Mouse (Mus musculus): ENCODE results near the gene Poc5.
A peak's percentile ranks its signal among the peaks of the same experiment; 100 is the strongest.

Gene Poc5

DNA sequence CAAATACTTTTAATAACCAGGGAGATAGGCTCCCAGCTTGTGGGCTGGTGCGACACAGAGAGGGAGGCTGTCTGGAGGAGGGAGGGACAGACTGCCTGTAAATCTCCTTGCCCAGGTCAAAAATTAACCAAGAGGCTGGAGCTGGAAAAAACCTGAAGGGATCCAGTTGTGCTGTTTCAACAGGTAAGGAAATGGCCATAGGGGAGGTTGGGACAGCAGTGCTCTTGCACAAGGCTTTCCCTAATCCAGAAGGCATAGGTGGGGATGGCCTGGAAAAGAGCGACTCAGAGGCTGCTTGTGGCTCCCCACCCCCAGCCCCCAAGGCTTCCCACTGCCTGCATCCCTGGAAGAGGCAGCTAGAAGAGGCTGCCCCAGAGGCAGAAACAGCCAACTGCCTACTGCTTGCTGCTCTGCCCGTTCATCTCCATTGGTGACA lies 44.3 kb downstream of the Poc5 start:
- DNase-seq, result no peak

DNA sequence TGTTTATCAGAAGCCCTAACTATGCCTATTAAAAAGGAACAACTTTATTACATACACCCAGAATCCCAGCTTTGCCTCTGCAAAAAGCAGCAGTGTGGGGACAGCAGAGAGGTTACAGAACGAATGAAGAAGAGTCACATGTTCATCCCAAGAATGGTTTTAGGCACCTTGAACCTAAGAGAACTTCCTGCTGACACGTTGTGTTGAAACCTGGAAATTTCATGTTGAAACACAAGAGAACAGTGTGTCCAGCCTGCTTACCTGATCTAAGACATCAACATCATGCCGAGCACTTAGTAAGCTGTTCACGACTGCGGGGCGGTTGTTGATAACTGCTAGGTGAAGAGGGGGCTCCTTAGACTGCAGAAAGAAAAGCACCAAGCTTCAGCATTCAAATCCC lies 44.9 kb downstream of the Poc5 start:
- no peak for DNase-seq

- no peak for DNase-seq
Measured at GRCm38 (mm10) chr13:96433648-96434190, 45.6 kb downstream of the Poc5 start.

DNA sequence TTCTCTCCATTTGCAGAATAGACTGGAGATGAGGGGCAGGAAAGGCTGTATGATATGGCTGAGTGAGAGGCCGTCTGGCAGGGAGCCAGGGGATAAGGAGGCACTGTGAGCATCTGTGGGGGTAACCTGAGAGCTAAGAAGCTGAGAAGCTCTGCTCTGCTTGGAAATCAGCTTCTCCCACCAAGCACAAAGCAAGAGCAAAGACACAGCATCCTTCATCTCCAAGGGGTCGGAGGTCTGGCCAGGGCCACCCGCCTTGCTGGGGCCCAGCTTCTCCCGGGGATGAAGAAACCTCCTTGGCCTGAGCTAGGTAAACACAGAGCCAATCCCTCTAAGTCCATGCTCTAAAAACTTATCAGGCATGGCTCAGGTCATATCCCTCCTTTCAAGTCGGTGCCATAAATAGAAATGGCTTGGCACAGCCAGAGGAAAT lies 46.8 kb downstream of the Poc5 start:
- peak; percentile 22 to 51 for DNase-seq

GRCm38 (mm10) chr13:96435793-96436192 lies 47.7 kb downstream of the Poc5 start:
- peak; percentile 14 to 27 for DNase-seq

DNA sequence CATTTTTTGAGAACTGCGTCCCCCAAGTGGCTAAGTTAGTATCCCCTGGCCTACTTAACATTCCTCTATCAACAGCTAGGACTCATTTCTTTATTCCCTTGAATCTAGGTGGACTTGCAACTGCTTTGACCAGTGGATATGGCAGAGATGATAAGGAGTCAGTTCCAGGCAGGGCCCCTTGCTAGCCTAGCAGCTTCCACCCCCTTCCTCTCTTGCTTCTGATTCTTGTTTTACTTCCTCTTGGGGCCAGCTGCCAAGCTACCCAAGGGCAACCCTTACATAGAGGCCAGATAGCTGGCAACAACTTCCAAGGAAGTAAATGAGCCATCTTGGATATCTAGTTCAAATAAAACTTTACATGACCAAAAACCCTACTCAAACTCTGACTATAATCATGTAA lies 48.8 kb downstream of the Poc5 start:
- DNase-seq, result no peak

DNA sequence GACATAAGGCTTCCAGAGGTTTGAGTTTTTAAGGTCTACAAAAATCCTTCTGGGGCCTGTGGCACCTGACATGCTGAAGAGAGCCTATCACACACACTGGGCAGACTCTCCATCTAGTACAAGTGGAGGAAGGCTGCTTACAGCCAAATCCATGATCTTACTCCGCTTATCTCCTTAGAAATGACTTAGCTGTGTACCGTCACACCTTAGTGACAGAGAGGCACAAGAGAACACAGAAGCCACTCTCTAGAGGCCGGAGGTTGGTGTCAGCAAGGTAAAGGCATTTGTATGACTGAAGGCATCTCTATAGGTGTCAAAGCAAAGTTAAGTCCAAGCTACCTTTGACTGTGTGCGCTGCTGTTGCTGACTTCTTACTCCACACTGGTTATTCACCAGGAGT lies 52.3 kb downstream of the Poc5 start:
- DNase-seq, result no peak

DNA sequence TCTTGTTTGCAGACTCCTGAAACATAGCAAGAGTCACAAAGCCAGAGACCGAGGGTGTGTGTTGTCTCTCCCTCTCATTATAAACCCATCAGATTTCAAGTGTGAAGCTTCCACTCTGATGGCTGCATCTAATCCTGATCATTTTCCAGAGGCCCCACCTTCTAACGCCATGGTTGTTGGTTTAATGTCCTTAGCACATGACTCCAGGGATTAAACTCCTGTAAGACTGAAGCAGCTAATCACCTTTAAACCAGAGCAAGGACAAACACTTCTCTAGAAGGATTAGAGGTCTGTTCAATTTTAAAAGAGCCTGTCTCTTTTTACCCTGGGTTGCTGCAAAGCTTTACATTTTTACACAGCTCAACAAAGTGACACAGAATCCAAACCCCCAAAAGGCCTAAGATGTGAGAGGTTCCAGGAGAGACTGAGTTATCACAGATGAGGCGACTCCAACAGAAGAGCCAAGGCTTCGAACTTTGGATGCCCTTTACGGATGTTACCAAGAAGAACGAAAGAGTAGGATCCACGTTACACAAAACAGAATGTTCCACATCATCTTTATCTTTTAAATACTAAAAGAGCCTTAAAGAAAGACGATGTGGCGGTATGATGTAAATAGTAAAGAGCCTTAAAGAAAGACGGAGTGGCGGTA lies 62.2 kb downstream of the Poc5 start:
- no peak for DNase-seq

DNA sequence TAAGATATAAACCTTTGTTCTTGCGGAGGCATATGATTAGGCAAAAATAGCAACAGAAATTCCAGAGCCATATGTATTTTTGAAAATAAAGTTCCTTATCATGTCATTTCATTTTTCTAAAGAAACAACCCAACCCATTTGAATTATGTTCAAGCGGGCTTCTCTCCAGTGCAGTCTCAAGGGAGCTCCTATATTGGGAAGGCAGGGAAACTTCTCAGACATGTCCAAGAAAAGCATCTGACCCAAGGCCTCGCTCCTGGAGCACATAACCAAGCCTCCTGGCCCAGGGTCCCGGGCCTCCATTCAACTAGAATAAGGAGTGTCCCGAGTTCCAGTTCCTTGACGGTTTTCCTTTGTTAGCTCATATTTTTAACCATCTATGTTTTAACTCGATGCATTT lies 62.8 kb downstream of the Poc5 start:
- DNase-seq, result no peak

- DNase-seq, result no peak
Measured at GRCm38 (mm10) chr13:96451386-96452140, 63.5 kb downstream of the Poc5 start.

DNA sequence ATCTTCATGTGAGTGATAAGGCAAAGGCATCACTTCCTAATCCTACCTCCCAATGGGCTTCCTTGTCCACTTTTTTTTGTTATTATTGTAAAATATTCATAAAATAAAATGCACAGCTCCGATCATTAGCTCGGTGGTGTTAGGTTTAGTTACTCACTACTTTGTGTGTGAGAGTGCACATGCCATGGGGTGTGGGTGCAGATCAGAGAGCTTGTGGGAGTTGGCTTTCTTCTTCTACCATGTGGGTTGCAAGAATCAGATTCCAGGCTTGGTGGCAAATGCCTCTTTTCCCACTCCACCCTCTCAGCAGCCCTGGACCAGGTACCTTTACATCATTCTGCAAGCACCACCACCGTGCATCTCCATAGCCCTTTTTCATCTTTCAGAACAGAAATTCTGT lies 64.5 kb downstream of the Poc5 start:
- no peak for DNase-seq

DNA sequence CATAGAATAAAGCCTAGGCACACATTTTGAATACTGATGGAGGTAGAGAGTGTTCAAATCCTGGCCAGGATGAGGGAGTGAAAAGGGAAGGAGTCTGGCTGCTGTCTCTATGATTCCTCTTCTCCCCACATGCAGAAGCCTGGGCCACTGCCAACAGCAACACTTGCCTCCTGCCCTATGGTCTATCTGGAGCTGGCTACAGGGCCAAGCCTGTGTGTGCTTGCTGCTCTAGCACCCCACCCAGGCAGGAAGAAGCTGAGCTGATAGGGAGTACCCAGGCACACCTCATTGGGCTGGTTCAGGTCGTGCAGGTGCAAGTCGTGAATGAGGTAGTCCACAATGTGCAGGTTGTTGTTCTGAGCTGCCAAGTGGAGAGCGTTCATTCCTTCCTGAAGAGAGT lies 66.2 kb downstream of the Poc5 start:
- peak; percentile 38 to 59 for DNase-seq

- no peak for DNase-seq
Measured at GRCm38 (mm10) chr13:96457566-96457965, 69.5 kb downstream of the Poc5 start.

DNA sequence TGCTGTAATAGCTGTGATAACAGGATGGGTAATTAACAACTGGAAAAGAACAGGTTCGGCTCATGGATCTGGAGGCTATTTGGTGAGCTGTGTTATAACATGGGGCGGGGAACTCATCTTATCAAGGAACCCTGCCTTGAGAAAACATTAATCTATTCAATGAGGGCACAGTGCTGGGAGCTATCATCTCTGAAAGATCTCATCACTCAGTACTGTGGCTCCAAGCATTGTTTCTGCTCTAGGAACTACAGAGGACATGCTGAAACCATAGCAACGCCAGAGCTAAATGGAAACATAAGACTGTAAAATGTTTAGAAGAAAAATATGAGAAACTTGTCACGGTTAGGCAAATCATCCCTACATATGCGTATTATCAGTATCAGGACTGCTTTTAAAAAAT lies 69.9 kb downstream of the Poc5 start:
- no peak for DNase-seq

DNA sequence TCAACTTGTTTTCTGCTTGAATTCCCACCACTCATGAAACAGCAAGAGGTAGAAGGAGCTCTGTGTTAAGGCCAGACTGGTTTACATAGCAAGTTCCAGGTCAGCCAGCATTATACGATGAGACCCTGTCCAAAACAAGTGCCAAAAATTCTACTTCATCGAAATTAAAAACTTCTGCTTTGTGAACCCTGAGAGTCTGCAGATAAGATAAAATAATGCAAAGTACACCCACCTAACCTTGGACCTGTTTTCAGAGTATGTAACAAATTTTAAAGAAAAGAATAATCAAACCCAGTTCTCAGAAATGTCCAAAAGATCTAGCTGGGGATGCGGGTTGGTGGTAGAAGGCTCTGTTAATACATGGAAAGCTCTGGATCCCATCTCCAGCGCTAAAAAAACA lies 70.5 kb downstream of the Poc5 start:
- DNase-seq, result no peak

GRCm38 (mm10) chr13:96462644-96463043 lies 74.5 kb downstream of the Poc5 start:
- no peak for DNase-seq

- no peak for DNase-seq
Measured at GRCm38 (mm10) chr13:96465315-96465714, 77.2 kb downstream of the Poc5 start.
